Mouse (Mus musculus): ENCODE measurements around the gene Kcnj9.

GRCm38 (mm10) chr1:172302851-172303250 lies 26.3 kb downstream of the Kcnj9 start:
- TF ChIP-seq POLR2A (IDR thresholded peaks at IDR 0.05; ENCODE audit: extremely low read depth, insufficient read depth, low read length) (no peak), CTCF (IDR thresholded peaks at IDR 0.05; ENCODE audit: low read depth, low read length) (no peak)

All from liver, adult 2 months (tissue).